Mouse (Mus musculus) cerebellum, postnatal 25 days (tissue): ENCODE measurements at regions not wholly inside any gene's neighbourhood (a gene's known extent, or its start where the extent isn't known, plus 50 kb on each side); places are given as distances from the start of the nearest gene placed in this dataset.
"Not testable (repeated sequence)": the region's sequence is repeated elsewhere in the genome, so short reads cannot be mapped to it uniquely, and the experiment has no call there.

Experiments
- DNase-seq, 2 experiments: peaks; one replicate each; pipeline ENCODE4 v3.0.0; 2021; ENCODE audit warnings: mixed read lengths in 2 of 2

DNA sequence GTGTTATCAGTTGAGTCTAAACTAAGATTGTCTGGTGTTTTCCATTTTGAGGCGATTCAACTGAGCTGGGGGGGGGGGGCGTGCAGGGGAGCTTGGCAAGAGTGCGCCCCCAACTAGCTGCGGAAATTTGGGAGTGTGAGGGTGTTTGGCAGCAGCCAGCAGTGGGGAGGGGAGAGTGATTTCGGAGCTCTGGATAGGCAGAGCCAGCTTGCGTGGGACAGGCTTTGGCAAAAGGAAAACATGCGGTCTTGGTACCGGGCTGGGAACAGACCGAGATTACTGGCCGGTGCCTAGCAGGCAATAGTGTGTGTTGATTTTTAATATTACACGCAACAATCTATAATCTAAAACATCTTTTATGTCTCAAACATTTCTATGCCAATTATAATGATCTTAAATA, 199.4 kb upstream of the Cdk6 start:
- DNase-seq: not testable (repeated sequence)

DNA sequence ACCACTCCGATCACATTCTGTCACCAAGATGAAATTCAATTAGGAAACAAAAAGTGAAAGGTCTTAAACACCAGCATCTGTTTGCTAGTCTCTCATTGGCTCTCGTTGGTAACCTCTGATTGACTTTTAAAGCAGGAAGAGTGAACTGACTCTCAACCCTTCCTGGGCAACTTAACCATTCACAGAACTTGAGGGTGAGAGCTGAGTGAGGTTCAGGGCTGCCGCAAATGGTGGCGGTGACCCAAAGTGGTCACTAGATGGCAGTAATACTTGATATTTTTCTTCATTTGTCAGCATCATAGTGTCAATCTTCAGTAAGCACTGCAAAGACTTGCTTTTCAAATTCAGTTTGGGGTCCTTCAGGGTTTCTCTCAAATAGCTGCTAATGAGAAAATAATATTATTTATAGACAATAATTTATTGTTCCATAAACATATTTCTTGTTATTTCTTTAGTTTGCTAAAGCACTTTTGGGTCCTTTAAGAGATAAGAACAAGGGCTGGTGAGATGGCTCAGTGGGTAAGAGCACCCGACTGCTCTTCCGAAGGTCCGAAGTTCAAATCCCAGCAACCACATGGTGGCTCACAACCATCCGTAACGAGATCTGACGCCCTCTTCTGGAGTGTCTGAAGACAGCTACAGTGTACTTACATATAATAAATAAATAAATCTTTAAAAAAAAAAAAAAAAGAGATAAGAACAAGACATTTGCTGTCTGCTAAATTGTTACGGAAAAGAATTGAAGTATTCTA, 194.6 kb upstream of the Cdk6 start:
- peak; percentile 8 to 20 for DNase-seq

GRCm38 (mm10) chr5:3149886-3150285, 191.4 kb upstream of the Cdk6 start:
- DNase-seq: not testable (repeated sequence)

GRCm38 (mm10) chr5:3150766-3151165, 190.5 kb upstream of the Cdk6 start:
- not testable (repeated sequence) for DNase-seq

DNA sequence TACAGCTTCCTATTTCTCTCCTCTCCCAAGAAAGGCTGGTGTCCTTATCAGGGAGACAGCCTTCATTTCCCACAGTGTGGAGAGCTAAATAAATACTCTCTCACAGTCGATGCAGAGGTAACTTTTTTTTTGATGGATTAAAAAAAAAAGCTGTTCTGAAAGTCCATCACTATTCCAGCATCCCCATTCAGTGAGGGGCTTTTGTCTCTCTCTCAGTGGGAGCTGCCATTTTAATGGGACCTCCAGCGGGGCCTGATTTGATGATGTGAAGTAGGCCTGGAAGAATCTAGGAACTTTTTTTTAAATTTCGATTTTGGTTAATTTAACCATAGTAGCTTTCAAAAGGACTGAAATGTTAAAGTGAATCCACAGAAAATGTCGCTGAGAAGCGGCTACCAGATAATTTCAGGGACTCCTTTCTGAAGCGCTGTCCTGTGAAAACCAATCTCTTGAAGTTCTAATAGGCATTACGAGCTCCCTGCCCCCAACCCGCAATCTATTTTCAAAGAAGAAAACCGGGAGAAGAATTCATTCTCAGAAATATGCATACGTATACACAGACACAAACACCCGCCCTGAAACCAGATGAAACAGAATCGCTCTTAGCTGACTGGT, 189.6 kb upstream of the Cdk6 start:
- DNase-seq: not testable (repeated sequence)

DNA sequence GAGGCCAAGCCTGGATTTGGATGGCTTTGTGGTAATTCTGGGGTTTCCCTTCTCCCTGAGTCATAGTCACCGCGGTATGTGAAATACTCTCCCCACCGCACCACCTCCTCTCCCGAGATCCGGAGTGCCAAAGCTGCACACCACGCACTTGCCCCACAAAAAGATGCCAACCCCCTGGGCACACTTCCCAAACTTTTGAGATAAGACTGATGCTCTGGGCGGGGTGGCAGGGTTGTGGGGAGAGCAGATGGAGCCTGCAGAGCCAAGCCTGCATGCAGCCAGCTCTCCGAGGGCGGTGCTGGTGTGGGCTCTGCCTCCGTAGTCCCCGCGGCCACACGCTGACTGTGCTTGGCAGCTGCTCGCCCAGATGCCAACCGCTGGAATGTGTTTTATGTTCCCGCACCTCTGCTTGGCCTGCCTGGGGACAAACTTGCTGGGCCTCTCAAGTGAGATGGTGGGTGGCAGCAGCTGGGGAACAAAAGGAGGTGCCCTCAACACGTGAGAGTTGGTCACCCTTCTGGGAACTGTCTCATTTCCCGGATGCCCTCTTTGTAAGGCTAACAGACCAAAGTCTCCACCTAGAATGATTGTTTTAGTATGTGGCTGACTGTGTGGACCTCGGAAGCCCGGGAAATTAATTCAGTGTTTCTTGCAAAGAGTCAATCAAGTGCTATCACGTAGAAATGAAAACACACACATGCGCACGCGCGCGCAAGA, 189.0 kb upstream of the Cdk6 start:
- DNase-seq: peak; percentile 11 to 33

- DNase-seq: not testable (repeated sequence)
Measured at GRCm38 (mm10) chr5:3165511-3165910, 175.8 kb upstream of the Cdk6 start.

GRCm38 (mm10) chr5:3166496-3166895, 174.8 kb upstream of the Cdk6 start:
- DNase-seq: not testable (repeated sequence)

DNA sequence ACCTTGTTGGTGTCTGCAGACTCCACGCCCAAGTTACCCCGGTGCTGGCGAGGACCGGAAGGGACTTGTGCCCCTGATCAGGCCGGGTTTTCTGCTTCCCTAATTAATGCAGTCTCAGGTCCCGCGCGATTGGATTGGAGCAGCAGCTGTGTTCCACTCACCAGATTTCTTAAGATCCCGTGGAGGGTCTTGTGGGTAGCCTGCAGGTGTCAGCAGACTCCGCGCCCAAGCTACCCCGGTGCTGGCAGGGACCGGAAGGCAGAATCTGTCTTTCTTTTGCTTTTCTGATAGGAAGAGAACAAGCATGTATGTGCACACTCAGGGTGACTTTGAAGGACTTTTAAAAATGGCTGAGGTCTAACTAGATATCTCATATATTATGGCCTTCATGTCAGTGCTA, 147.7 kb upstream of the Cdk6 start:
- DNase-seq: not testable (repeated sequence)

DNA sequence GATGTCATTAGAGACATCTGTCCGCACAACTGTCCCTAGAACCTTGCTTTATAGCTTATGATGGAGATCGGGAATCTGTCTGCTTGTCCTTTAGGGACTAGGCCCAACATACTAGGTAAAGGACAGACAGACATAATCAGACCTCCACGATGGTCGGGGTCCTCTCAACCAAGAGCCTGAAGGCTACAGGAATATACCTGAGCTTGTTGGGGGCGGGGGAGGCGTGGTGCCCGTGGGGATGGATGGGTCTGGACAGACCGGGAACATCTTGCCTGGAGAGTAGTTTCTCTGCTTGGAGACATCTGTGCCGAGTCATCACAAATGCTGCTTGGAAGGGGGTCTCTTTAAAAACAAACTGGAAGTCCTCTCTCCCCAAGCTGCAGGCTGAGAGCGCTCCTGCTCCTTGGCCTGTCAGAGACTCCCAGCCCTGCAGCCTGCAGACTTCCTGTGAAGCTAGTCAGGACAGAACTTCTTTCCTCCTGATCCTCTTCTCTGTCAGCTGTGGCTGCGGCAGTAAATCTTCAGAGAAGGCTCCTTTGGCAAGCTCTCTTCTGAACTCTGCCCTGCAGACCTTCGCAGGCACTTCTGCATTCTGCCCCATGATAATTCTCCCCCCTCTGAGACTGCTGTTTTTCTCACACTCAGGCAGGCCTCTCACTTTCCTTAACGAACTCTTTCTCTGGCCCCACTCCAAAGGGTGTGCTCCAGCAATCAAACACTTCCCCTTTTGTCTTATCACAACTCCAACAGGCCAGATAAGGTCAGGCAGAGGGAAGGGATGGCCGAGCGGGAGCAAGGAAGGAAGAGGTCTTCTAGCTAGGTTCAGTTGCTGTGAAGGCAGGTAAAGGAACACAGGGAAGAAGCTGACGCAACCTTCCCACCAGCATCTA, 143.1 kb upstream of the Cdk6 start:
- no peak for DNase-seq

- DNase-seq: not testable (repeated sequence)
Measured at GRCm38 (mm10) chr5:3198869-3199550, 142.3 kb upstream of the Cdk6 start.

DNA sequence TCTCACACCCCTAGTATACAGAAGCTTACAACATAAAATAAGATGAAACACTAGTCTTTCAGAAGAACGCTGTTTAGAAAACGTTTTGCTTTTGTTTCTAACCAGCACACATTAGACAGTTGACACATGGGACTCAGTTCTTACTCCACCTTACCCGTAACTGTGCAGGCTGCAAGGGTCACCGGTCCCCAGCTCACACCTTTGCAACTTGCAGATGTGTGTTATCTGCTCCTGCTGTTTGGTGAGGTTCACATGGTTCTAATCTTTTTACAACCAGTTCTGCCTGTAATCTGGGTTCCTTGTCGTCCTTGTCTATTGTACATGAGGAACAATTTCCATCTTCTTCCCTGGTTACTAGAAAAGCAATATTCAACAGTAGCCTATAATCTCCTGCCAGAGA, 135.1 kb upstream of the Cdk6 start:
- not testable (repeated sequence) for DNase-seq

GRCm38 (mm10) chr5:3208293-3208692, 133.0 kb upstream of the Cdk6 start:
- not testable (repeated sequence) for DNase-seq

GRCm38 (mm10) chr5:3211284-3211683, 130.0 kb upstream of the Cdk6 start:
- no peak for DNase-seq

DNA sequence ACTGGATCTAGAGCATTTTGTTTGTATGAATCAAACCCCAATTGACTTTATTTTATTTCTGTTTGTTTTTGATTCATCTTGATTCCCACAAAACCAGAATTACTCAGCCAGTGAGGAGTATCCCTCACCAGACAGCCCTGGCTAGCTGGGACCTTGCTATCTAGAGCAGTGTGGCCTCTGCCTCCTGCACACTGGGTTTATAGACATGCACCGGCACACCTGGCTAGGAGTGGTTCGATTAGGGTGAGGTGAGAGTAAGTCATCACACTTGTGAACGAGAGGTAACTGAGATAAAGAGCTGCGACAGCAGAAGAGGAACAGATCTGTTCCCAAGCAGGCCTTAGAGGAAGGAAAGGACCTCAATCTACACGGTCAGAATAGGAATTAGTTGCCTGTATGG, 125.2 kb upstream of the Cdk6 start:
- DNase-seq: no peak

DNA sequence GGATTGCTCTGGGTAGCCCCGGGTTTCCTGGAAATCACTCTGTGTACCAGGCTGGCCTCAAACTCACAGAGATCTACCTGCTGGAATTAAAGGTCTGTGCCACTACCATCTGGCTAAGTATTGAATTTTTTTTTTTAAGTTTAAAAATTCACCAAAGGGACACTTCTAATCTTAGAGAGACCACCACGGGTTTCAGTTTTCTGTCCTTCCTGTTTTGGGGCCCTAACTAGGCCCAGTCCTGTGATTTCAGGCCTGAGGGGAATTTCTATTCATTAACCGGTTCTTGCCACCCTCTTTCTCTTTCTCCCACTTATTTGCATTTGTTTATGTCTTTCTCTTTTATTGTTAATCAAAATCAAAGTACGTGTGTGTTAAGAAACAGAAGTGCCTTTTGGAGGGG, 122.1 kb upstream of the Cdk6 start:
- no peak for DNase-seq

GRCm38 (mm10) chr5:3219770-3220169, 121.5 kb upstream of the Cdk6 start:
- no peak for DNase-seq

- not testable (repeated sequence) for DNase-seq
Measured at GRCm38 (mm10) chr5:3223819-3224218, 117.5 kb upstream of the Cdk6 start.

DNA sequence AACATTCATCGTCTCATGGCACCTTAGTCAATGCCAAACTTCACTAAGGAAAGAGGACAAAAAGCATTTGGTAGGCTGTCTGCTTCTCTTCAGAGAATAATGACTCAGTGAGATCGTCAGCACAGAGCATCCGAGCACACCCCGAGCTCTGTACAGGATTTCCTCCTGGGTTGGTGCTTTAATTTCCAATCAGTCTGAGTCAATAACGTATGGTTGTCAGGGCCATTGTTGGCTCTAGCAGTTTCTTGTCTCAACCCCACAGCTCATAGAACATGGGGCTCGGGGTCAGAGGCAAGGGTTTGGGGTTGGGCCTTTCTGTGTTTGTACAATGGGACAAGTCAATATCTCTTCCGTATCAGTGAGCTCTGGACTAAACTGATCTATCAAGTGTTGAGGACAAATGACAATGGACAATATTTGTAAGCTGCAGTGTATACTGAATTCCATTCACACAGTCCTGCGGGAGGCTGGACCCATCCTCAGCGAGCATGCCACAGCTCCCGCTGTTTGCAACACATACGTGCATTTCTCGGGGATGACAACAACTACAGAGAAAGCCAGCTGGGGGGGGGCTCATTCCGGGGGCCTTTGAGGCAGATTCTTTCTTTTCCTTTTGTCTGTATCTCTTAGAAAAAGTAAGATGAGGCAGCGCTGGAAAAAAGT, 116.8 kb upstream of the Cdk6 start:
- not testable (repeated sequence) for DNase-seq

GRCm38 (mm10) chr5:3225358-3225757, 115.9 kb upstream of the Cdk6 start:
- not testable (repeated sequence) for DNase-seq

GRCm38 (mm10) chr5:3244067-3244466, 97.2 kb upstream of the Cdk6 start:
- not testable (repeated sequence) for DNase-seq

DNA sequence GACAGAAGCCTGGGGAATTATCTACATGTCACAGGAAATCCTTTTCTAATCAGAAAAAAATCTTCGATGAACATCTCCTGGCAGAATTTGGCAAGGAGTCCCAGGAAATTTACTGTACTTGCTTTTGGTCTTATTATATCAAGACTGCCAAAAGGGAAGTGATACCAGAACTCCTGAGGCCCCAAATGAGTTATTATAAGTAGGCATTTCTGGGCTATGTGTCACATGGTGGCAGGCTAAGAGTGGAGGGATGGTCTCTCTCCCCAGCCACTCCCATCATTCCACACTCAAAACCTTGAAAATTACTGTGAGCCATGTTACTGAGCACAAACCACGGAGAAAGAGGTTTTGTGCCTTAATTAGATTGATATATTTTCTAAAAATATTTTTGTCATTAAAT, 94.0 kb upstream of the Cdk6 start:
- no peak for DNase-seq
